Mouse (Mus musculus): ENCODE results near the gene AC131692.1.

- peak; percentile 93 for TF ChIP-seq GATA1 (IDR thresholded peaks at IDR 0.05; ENCODE audit: borderline replicate concordance, low read length)
- TF ChIP-seq FLI1 (IDR thresholded peaks at IDR 0.05; ENCODE audit: low read length) = peak; percentile 90; the same call in 1 of the 2 replicates
These were observed 33.1 kb upstream of the AC131692.1 start, which contains the start of gene Znhit2 for GRCm38 (mm10) chr19:6061021-6061533.
